ENCODE assay signal across 8 mouse cellular contexts in the genomic region with DNA sequence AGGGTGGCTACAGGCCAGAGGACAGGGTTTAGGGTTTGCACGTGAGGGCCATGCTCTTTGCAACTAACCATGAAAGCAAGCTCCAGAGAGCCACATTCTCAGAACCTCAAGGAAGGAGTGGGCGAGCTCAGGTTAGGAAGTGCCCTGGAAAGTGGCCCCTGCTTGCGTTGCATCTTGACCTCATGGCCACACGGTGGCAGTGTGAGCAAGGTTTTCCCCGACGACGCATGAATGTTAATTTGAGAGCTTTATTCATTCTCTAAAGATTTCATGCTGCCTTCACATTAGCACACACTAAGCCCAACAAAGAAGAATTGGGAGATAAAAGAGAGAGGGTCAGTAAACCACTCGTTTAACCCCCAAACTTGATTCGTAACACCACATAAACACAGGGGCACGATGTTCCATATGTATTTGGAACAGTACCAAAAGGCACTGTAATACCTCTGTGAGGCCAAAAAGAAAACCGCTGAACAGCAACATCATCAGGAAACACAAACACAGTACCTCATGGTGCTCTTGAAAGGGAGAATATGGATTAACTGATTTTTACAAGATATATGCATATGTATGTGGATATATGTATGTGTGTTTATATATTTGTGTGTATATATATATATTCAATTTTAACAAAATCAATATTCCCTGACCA. TPM values are rescaled to one million over a fixed set of nuclear protein-coding genes. Genes with fewer than 3 reads are reported as not detected.
A peak's percentile ranks its signal among the peaks of the same experiment; 100 is the strongest.
DNase-seq lines count a peak whose midpoint lies in the region; ATAC-seq lines count a peak whose summit lies in the region.

No protein-coding gene starts in this region.

- H3K4me1 ChIP-seq in forebrain, embryonic 12.5 days, result no peaks in the 10 kb centered on the region

- intact Hi-C loops in heart, postnatal 36 days (cut with DNase I), result loop anchor here (1.0 to 5.0 kb wide), 5 partner anchors 43 to 266 kb away; a partner anchor contains a TSS

- peaks cover 8% of the 10 kb centered on the region; the same call in 1 of the 2 replicates for H3K27me3 ChIP-seq in forebrain, embryonic 12.5 days

- no peaks in the 10 kb centered on the region for H3K9me3 ChIP-seq in forebrain, embryonic 12.5 days

- no peak overlapping the region for H3K27ac ChIP-seq in forebrain, embryonic 12.5 days

- no peak overlapping the region for H3K4me3 ChIP-seq in forebrain, embryonic 12.5 days (replicated peaks)

- peak; percentile 23 for DNase-seq in MEL-GATA-1-ER (ENCODE audit: extremely low read depth, low read depth)
- peak; percentile 62 for DNase-seq in c-Kit-positive CD71-positive TER-119-negative erythroid progenitor cells, embryonic 14.5 days (ENCODE audit: low read depth)
- peak; percentile 69 to 77 for DNase-seq in heart, postnatal 36 days
- DNase-seq in layer of hippocampus, postnatal 10 days (ENCODE audit: low spot score in 2 of 2), result peak; percentile 80 to 86
- peak; percentile 79 for DNase-seq in lung, postnatal 10 days
- DNase-seq in ovary, postnatal 36 days (ENCODE audit: low spot score), result peak; percentile 65
- peak; percentile 56 for DNase-seq in thymus, postnatal 36 days

- H3K36me3 ChIP-seq in forebrain, embryonic 12.5 days (replicated peaks), result no peaks in the 10 kb centered on the region

- no peak overlapping the region for H3K9ac ChIP-seq in forebrain, embryonic 12.5 days

- WGBS in forebrain, embryonic 12.5 days, result 8% methylated on average over 11 of the region's 11 CpGs

- peak overlapping the region; percentile 31 for H3K4me2 ChIP-seq in forebrain, embryonic 12.5 days

- no peak for ATAC-seq in forebrain, embryonic 12.5 days (ENCODE audit: low FRiP score)

RNA-seq across cellular contexts. Expression of a gene that starts 41.0 kb away (rescaled TPM):
- polyA plus RNA-seq in forebrain, embryonic 12.5 days (2016; fragmentation: Nextera tagmentation; extraction: Ambion mirVana), result 65.9 and 67.0 TPM in 2 replicates
- total RNA-seq in heart, postnatal 36 days (2021), result 1 to 10 TPM; 7.0 to 9.4 TPM
- 10 to 100 TPM; 75.5 to 77.8 TPM for total RNA-seq in layer of hippocampus, postnatal 10 days (2021)

Comparison
In these comparisons a context has a peak if more than half of its experiments do, and no peak if none do; other contexts are left out.
1. DNase-seq: peak in every context shown above with its lines; median percentile 83 in layer of hippocampus, postnatal 10 days; 79 in lung, postnatal 10 days; 73 in heart, postnatal 36 days; 65 in ovary, postnatal 36 days; 62 in c-Kit-positive CD71-positive TER-119-negative erythroid progenitor cells, embryonic 14.5 days; 56 in thymus, postnatal 36 days; 23 in MEL-GATA-1-ER.
2. RNA of a gene that starts 41.0 kb away (total RNA-seq): 75.5 to 77.8 TPM in layer of hippocampus, postnatal 10 days; 7.0 to 9.4 TPM in heart, postnatal 36 days; every median in the first group is over 4 times any median in the second.